Mouse (Mus musculus) gastrocnemius, postnatal 4 days (tissue): ENCODE measurements around the gene Jund. TPM values are rescaled to one million over a fixed set of nuclear protein-coding genes. Genes with fewer than 3 reads are reported as not detected.

Experiments
- DNase-seq, 2 experiments: peaks; one replicate each; pipeline ENCODE4 v3.0.0; 2021 to 2022; ENCODE audit warnings: low spot score in 2 of 2, mixed read lengths in 2 of 2
- total RNA-seq, 2 experiments: library from RNA; stranded (reverse); gene quantifications; 2 replicates each; pipeline ENCODE4 v1.2.3; 2021

The Jund gene
- total RNA-seq, 2 experiments from 2014 or later, result 201 to 228 TPM

DNA sequence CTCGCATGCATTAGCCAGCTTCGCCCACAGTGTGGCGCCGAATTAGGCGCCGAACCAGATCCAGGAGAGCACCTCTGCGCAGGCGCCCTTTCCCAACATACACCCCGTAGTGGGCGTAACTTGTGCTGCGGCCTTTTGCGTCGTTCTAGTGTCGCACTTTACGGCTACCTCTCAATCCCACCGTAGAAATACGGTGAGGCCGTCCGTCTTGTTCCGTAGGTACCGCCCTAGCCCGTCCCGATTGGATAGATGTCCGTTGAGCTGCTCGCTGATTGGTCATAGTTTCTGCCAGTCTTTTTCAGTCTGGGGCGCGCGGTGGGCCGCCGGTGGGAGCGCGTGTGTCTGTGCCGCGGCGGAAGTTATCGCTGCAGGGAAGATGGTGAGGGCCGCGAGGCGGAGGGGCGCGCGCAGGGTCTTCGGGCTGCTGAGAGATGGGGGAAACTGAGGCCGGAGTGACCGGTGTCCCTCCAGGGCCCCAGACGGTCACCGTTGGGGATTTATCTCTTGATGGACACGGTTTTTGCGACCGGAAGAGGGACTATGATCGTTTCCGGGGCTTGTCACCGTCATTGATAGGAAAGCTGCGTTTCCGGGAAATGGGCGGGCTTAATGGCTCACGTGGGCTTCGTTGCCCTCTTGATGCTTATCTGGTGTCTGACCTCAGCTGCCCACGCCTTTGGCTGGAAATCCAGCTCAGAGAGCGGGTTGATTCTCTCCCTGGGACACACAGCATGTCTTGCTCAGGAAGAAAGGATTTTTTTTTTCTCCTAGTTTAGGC, 25.5 kb upstream of the Jund start, which contains the start of gene Lsm4:
Gene Lsm4, plus strand, starts transcription at position 170 of the 778 bp plus-strand sequence.
- DNase-seq, result peak; percentile 83 to 93

DNA sequence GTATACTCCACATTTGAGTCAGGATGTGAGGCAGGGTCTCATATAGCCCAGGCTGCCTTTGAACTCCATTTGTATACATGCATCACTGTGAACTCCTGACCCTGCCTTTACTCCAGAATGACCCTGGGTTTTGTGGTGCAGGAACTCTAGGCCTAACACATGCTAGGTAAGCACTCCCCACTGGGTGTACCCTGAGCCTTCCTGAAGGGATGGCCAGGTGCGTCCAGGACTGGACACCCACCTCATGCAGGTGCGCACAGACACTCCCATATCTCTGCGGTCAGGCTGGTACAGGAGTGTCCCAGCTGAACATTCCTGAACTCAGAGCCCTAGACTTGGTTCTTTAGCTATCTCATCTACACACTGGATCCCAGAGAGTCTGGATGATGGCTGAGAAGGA, 24.6 kb upstream of the Jund start:
- no peak for DNase-seq

DNA sequence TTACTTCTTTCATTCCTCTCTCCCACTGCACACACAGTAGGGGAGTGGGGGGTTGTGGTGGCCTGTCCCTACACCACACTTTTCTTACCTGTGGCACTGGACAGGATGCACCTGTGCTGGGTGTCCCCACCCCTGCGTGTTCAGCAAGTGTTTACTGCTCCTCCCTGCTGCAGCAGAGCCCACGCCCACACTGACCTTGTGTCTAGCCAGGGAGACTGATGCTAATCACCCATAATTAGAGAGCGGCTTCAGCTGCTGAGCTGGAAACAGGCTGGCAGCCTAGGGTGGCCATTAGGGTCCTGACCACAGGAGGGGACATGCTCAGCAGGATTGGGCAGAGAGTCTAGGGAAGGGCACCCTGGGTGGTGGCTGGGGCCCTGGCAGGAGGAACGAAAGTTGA, 24.0 kb upstream of the Jund start:
- DNase-seq, result no peak

DNA sequence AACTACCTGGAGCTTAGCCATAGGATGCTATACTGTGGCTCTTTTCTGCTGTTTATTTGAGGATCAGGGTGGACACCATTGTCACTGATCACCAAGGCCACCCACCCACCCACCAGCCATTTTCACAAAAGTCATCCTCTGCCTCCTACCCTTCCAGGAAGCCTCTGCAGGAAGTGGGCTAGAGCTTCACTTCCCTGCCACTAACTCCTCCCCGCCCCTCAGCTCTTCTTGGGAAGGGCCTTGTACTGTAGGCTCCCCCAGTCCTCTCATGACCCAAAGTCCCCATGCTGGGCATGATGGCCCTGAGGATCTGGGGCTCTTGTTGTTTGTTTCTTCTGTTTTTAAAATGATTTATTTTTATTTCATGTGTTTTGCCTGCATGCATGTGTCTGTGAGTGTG, 23.4 kb upstream of the Jund start:
- no peak for DNase-seq

DNA sequence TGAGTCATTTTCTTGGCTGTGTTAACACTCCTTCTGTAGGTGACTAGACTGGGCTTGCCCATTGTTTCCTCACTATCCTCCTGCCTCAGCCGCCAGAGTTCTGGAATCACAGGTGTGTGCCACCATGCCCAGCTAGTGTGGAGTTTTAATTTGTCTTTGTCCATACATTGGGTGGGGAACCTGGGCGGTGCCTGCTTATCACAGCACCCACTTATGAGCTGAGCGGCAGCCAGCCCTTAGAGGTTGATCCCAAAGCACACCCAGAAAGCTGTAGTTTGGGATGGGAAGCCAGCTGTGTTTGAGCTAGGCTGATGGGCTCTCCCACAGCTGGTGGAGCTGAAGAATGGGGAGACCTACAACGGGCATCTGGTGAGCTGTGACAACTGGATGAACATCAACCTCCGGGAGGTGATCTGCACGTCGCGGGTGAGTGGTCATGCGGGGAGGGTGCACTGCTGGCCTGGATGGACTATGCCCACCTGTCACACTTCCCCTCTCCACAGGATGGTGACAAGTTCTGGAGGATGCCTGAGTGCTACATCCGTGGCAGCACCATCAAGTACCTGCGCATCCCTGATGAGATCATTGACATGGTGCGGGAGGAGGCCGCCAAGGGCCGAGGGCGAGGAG, 21.2 kb upstream of the Jund start:
- no peak for DNase-seq

DNA sequence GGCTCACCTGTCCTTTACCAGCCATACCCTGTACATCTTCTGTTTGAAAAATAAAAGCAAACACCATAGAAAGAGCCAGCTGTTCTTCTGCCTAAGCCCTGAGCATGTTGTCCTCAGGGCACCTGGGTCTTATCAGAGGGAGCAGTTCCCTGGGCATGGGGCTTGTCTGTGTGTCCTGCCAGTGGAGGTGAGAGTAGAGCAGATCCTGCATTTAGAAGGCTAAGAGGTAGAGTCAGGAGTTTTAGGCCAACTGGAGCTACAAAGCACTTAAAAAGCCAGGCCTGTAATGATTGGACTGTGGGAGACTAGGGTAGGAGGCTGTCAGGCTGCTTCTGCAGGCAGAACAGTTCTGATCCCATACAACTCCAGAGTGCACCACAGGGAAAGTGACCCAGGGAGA, 20.1 kb upstream of the Jund start:
- no peak for DNase-seq

DNA sequence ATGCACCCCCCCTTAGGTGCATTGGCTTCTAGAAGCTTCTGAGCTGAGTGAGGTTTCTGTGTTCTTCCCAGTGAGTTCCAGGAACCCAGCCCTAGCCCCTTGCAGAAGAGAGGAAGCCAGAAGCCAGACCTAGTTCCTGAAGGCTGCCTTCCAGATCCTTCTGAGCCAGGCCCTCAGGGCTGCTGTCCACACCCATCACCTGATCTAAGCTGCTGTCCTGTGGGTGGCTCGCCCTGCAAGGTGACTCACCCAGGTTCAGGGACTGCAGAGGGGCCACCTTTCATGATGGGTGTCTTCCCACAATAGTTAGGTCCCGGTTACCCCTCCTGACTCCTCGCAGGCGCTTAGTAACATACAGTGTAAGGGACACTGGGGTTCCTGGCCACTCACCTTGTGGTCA, 19.3 kb upstream of the Jund start:
- DNase-seq, result no peak

DNA sequence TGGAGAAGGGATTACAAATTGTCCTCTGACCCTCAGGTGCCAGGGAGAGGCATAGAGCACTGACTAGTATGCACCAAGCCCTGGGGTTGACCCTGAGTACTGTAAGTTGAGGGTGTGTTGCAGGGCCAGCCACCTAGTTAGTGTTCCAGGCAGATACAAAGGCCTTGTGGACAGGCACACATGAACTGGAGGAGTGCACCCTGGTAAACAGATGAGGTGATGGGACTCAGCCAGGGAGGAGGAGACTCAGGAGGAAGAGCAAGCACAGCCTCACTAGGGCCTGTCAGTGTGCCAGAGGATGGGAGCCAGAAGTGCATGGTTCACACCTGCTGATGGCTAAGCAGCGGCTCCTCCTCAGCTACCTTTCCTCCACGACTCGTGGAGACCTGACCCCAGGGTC, 18.7 kb upstream of the Jund start:
- no peak for DNase-seq

DNA sequence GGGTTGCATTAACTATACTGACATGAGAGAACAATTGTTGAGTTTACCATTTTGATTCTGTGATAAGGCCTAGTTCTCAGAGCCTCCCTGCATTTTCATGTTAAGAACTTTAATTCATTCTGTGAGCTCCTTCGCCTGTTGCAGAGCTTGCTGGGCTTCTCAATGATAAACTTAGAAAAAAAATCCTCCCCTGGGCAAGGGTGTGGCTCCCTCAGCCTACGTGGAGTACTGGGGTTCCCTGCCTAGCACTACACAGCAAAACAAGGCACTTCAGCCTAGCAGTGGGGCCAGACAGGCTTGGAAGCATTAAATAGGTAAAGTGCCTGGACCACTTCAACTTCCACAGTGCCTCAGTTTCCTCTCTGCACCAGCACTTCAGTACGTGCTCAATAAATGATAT, 17.3 kb upstream of the Jund start:
- DNase-seq, result no peak

DNA sequence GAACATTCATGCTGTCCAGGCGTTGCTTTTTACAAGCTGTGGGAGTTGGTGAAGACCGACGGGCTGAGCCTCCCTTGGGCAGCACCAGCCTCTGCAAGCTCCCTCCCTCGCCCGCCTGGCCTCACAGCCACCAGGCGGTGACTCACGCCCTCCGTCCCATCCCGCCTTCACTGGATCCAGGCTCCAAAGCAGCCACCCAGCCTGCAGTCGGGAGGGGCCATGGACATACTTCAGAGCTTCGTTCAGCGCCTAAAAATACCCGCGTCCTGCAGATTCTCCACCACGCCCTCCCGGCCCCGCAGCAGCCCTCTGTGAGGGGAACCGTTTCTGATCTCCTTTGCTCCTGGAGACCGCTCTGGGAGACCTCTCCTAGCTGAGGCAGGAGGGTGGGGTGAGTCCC, 16.6 kb upstream of the Jund start:
- peak; percentile 64 to 78 for DNase-seq

DNA sequence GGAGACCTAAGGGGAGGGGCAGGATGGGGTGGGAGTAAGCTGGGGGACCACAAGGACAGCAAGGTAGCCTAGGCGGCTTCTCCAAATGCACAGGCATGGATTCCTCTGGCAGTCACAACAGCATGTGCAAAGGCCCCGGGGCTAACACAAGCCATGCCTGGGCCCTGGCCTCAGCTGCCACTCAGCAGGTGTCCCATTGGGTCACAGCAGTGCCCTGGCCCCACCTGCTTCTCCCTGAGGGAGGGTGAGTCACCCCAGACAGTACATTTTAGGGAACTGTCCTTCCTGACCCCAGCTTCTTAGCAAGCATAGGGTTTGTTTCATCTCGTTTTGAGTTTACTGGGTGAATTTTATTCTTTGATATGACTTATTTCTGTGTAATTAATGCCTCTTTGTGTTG, 16.1 kb upstream of the Jund start:
- no peak for DNase-seq

DNA sequence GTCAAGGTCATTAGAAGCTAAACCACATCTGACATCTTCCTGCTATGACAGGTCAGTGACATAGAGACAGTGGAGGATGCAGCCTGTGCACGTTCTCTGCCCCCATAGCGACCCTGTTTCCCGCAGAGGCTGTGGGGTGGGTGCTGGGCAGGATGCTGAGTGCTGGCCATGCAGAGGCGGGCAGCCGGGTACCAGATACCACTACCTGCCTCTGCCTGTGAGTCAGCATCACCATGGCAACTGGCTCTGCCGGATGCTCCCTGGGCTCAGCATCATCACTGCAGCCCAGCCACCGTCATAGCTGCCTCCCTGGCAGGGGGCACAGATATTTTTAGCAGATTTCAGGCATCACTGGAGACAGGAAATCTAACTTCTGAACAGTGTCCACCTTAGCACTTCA, 14.5 kb upstream of the Jund start:
- DNase-seq, result no peak

DNA sequence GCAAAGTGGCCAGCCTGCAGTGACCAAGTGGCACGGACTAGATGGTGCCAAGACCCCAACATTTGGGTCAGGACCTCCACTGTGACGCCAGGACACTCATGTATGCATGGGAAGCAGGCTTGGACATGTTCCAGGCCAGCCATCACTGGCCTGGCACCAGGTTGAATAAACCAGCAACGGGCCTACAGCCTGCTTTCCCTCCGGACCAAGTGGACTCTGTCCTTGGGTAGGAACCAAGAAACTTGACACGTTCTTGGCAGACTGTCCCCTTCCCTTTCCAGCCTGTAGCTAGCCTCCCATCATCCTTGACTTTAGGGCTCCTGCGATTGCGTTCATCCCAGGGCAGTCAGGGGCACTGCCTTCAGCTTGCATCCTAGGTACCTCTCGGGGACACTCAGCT, 11.2 kb upstream of the Jund start:
- DNase-seq, result peak in 1 of 2 experiments; percentile 77

DNA sequence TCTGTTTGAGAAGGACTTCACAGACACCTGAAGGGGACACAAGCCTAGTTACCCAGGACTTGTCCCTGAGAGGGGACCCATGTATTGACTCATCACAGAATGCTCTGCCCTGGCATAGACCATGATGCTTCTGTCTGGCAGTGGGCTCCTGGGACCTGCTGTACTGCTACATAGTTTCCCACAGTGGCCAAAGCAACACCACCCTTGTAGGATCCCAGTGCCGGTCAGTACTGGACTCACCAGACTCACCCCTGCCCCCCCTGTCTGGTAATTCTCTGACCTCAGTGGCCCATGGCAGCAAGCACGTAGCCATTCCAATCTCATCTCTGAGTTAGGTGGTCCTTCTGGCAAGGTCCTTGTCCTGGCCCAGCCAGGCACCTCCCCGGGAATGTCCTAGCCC, 10.6 kb upstream of the Jund start:
- no peak for DNase-seq

DNA sequence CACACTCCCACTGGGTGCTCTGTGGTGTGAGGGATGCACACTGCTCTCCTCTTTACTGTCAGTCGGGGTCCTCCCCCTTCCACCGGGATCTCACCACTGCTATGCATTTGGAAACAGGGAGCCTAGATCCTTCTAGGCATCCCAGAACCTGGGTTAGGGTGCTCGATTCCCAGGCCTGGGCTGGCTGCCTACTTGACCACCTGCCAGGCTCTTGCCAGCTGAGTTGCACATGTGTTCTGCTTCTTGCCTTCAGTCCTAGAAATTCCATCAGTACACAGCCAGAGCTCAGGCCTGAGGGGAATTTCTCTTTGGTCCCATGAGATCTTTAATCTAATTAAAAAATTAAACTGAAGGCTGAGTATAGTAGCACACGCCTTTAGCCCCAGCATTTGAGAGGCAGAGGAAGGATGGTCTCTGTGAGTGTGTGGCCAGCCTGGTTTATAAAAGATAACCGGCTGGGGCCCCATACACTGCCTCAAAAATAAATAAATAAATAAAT, 8.8 kb upstream of the Jund start:
- no peak for DNase-seq

DNA sequence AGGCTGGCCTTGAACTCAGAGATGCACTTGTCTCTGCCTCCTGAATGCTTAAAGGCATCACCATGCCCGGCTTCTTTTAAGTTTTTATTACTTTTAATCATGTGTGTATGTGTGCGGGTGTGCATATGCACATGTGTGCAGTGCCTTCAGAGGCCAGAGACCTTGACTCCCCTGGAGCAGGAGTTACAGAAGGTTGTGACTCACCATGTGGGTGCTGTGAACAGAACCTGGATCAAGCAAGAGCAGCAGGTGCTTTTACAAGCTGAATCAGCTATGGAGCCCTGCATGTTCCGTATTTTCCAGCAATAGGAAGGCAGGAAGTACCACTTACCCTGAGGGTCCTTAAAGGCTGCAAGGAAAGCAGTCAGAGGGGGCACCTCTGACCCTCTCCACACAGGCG, 7.5 kb upstream of the Jund start:
- no peak for DNase-seq

DNA sequence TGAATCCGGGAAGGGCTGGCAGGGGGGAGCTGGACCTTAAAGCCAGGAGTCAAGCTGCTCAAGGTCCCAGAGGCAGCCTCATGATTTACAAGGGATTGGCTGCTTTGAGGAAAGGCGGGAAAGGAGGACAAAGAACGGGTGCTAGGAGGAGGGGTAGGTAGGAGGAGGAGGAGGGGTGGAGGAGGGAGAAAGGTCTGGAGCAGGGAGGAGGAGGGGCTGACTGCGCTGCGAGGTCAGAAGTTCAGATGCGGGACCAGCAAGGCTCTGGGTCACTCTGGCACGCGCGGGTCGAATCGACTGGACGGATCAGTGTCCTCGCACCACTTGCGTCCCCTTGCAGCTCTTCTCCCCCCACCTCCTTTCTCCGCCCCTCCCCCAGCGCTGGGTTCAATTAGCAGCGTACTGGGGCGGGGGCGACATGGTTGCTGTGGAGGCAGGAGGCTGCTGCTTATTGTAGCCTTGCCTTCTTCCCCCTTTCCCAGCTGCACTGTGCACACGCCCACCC, 7.0 kb upstream of the Jund start:
- DNase-seq, result no peak

DNA sequence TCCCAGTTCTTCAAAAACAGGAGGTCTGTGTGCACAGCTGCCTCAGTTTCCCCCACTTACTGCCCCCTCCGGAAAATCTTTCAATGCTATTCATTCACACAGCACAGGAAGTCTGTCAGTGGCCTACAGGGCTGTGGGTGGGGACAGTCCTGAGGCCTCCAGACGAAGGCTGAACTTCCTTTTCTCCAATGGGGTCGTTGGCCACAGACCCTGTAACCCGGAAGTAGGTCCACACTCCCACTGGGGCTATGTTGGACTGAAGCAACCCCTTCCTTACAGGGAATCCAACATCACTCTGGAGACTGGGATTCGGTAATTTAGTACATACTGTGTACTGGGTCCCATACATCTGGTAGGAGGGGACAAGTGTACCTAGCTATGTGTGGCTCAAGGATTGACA, 5.1 kb upstream of the Jund start:
- no peak for DNase-seq

DNA sequence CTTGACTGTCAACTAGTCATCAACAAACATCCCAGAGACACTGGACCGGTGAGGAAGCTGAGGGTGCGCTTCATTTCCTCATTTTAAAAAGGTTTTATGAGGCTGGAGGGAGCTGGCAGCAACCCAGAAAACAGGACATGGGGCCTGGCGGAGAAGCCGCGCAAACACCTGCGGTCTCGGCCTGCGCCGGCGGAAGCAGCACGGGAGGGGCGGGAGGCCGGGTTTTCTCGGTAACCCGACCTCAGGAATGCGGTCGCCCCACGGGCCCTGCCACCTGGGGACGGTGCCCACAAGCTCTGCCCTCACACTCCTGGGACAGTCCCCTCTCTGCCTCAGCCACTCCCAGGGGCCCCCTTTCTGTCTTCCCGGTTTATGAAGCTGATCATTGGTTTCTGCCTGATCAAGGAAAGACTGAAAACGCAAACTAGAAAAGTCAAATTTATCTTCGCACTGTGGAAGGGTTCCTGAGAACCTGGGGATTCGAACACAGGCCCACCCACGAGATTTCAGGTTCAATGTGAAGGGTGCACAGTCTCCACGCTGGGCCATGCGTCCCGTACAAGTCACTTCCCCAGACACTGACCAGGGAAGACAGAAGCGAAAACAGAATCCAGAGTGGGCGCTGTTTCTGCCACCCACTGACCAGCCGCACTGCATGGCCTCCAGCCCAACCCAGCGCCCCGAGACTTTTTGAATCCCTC, 3.3 kb upstream of the Jund start:
- peak in 1 of 2 experiments; percentile 48 for DNase-seq

DNA sequence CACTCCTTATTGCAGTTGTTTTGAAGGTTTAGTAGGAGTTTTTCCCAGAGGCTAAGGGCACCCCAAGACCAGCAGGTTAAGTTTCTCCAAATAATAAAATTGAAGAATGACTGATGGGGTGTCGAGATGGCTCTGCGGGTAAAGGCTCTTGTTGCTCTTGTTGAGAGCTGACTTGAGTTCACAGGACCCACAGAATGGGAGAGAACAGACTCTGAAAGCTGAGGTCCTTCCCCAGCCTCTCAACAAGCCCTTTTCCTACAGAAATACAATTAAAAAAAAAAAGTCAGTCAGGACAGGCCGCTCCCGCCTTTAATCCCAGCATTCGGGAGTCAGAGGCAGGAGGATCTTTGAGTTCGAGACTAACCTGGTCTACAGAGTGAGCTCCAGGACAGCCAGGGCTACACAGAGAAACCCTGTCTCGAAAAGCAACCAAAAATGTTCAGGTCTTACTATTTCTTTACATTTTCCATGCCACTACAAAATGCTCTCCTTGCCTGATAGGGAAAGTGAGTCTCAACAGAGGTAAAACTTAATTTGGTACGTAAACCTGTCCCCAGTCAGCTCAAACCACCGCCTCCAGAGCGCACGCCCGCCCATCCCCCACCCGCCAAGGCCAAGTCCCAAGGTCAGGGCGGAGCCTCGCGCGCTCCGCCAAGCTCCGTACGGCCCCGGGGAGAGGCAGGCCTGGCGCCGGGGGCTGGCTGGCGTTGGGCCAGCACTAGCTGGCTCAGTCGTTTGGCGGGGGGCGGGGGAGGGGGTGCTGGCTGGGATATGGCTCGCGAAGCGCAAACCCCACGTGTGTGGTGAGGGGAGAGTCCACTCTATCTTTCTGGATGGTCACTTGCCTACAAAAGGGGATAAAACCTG, 2.5 kb upstream of the Jund start:
- DNase-seq, result peak in 1 of 2 experiments; percentile 71

DNA sequence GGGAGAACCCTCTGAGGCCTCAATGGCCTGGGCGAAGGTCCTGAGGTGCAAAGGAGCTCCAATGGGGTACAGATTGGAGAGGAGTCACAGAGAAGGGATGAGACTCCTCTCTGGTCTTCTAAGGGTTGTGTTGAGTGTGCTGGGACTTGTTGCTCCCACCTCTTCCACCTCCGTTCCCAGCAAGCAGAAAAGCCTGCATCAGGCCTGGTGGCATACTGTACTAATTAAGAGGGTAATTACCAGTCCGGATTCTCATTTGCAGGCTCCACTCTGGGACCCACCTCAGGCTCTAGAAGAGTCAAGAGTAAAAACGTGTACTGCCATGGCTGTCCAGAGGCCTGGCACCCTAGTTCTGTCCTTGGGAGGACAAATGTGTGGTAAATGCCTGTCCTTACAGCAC, 1.8 kb upstream of the Jund start:
- DNase-seq, result no peak
